Mouse (Mus musculus) CH12.LX (cell line): ENCODE data around the gene Tctn1. TPM values are rescaled to one million over a fixed set of nuclear protein-coding genes. Genes with fewer than 3 reads are reported as not detected.

Experiments
- DNase-seq: peaks from one replicate; pipeline ENCODE4 v3.0.0-alpha.2; 2013; ENCODE audit errors: extremely low read depth
- H3K27ac ChIP-seq: 2 replicates; pipeline ENCODE4 v1.5.1; 2012; ENCODE audit warnings: low read depth, mild to moderate bottlenecking, control low read depth, moderate library complexity; ENCODE audit not compliant: insufficient read depth
- H3K27me3 ChIP-seq: replicated peaks from 2 replicates; pipeline ENCODE3; 2012; ENCODE audit warnings: inconsistent platforms
- H3K36me3 ChIP-seq, 2 experiments: replicated peaks in 1 of 2; 2 replicates each; pipeline versions ENCODE3 to v1.6.1; 2012; ENCODE audit warnings: inconsistent platforms in 1 of 2, low read length in 1 of 2, mild to moderate bottlenecking in 1 of 2, mixed read lengths in 1 of 2, moderate library complexity in 1 of 2; ENCODE audit not compliant: control insufficient read depth in 1 of 2, insufficient read depth in 1 of 2
- H3K4me1 ChIP-seq, 2 experiments: 2 replicates each; pipeline ENCODE4 v1.6.1; 2012; ENCODE audit warnings: inconsistent platforms in 1 of 2, moderate library complexity in 1 of 2; ENCODE audit not compliant: insufficient read depth in 2 of 2, control insufficient read depth in 1 of 2
- H3K4me2 ChIP-seq: 2 replicates; pipeline ENCODE4 v1.6.1; 2012; ENCODE audit warnings: low read depth, mild to moderate bottlenecking, control low read depth; ENCODE audit not compliant: poor library complexity, insufficient read depth, severe bottlenecking
- H3K4me3 ChIP-seq, 3 experiments: fragments of 150-350 bp in 1 of 3; sonication (generic) in 1 of 3; replicated peaks in 1 of 3; 2 replicates each; pipeline versions ENCODE3 to v1.5.1; 2011 to 2012; ENCODE audit warnings: low read depth in 2 of 3, low read length in 2 of 3, mild to moderate bottlenecking in 2 of 3, moderate library complexity in 2 of 3, control low read depth in 1 of 3, improper control_type of control experiment in 1 of 3, inconsistent platforms in 1 of 3, mixed read lengths in 1 of 3; ENCODE audit not compliant: poor library complexity in 1 of 3
- H3K79me2 ChIP-seq: replicated peaks from 2 replicates; pipeline ENCODE4 v1.6.1; 2012; ENCODE audit warnings: mild to moderate bottlenecking, moderate library complexity; ENCODE audit not compliant: control insufficient read depth, poor library complexity, insufficient read depth, severe bottlenecking; ENCODE audit errors: extremely low read depth
- H3K9ac ChIP-seq: 2 replicates; pipeline ENCODE4 v1.6.1; 2012; ENCODE audit warnings: low read depth, mild to moderate bottlenecking, control low read depth, moderate library complexity; ENCODE audit not compliant: insufficient read depth
- H3K9me3 ChIP-seq: replicated peaks from 2 replicates; pipeline ENCODE3; 2012; ENCODE audit warnings: low read length, inconsistent platforms, mixed read lengths
- BHLHE40 ChIP-seq: IDR thresholded peaks from 2 replicates; pipeline ENCODE4 v1.6.1; 2011; ENCODE audit warnings: mild to moderate bottlenecking, low read depth, low read length, improper control_type of control experiment
- CHD1 ChIP-seq: IDR thresholded peaks from 2 replicates; pipeline ENCODE4 v1.6.1; 2012; ENCODE audit warnings: low read depth, low read length, improper control_type of control experiment, inconsistent platforms
- CHD2 ChIP-seq: IDR thresholded peaks from 2 replicates; pipeline ENCODE4 v1.6.1; 2011; ENCODE audit warnings: low read length, improper control_type of control experiment
- ELF1 ChIP-seq: IDR thresholded peaks from 2 replicates; pipeline ENCODE4 v1.6.1; 2014; ENCODE audit warnings: low read depth, mild to moderate bottlenecking, inconsistent platforms, low read length, improper control_type of control experiment
- EP300 ChIP-seq: IDR thresholded peaks from 2 replicates; pipeline ENCODE4 v1.6.1; 2011; ENCODE audit warnings: low read length, improper control_type of control experiment
- ETS1 ChIP-seq: conservative IDR thresholded peaks from 2 replicates; pipeline ENCODE4 v1.6.1; 2012; ENCODE audit warnings: low read depth, mild to moderate bottlenecking, inconsistent platforms, low read length, improper control_type of control experiment, moderate library complexity
- HCFC1 ChIP-seq: IDR thresholded peaks from 2 replicates; pipeline ENCODE4 v1.6.1; 2012; ENCODE audit warnings: low read depth, mild to moderate bottlenecking, inconsistent platforms, low read length, improper control_type of control experiment
- JUN ChIP-seq: IDR thresholded peaks from 2 replicates; pipeline ENCODE4 v1.6.1; 2011; ENCODE audit warnings: low read depth, mild to moderate bottlenecking, low read length, improper control_type of control experiment, moderate library complexity; ENCODE audit not compliant: insufficient read depth
- MAX ChIP-seq: IDR thresholded peaks from 2 replicates; pipeline ENCODE4 v1.6.1; 2011; ENCODE audit warnings: low read length, improper control_type of control experiment
- NELFE ChIP-seq: IDR thresholded peaks from 2 replicates; pipeline ENCODE4 v1.6.1; 2011; ENCODE audit warnings: low read depth, low read length, improper control_type of control experiment
- NRF1 ChIP-seq: IDR thresholded peaks from 2 replicates; pipeline ENCODE4 v1.6.1; 2014; ENCODE audit warnings: low read depth, mild to moderate bottlenecking, inconsistent platforms, low read length, improper control_type of control experiment, moderate library complexity
- PAX5 ChIP-seq: IDR thresholded peaks from 2 replicates; pipeline ENCODE4 v1.6.1; 2012; ENCODE audit warnings: low read length, inconsistent platforms, mixed read lengths
- POLR2A ChIP-seq: IDR thresholded peaks from 2 replicates; pipeline ENCODE4 v1.6.1; 2011; ENCODE audit warnings: low read depth, mild to moderate bottlenecking, improper control_type of control experiment, low read length
- TBP ChIP-seq: conservative IDR thresholded peaks from 2 replicates; pipeline ENCODE4 v1.6.1; 2011; ENCODE audit warnings: low read depth, low read length, improper control_type of control experiment
- TCF12 ChIP-seq: IDR thresholded peaks from 2 replicates; pipeline ENCODE4 v1.6.1; 2014; ENCODE audit warnings: low read depth, mild to moderate bottlenecking, inconsistent platforms, low read length, improper control_type of control experiment
- UBTF ChIP-seq: IDR thresholded peaks from 2 replicates; pipeline ENCODE4 v1.6.1; 2012; ENCODE audit warnings: low read depth, mild to moderate bottlenecking, inconsistent platforms, low read length, improper control_type of control experiment, moderate library complexity
- ZMIZ1 ChIP-seq: IDR thresholded peaks from 2 replicates; pipeline ENCODE4 v1.6.1; 2012; ENCODE audit warnings: low read depth, mild to moderate bottlenecking, inconsistent platforms, low read length, improper control_type of control experiment
- ZNF384 ChIP-seq: IDR thresholded peaks from 2 replicates; pipeline ENCODE4 v1.6.1; 2012; ENCODE audit warnings: low read depth, low read length, improper control_type of control experiment, inconsistent platforms
- dilution Hi-C: fragments of 300-500 bp; cut with MboI; formaldehyde crosslinking; loops from 2 replicates; pipeline ENCODE4 v1.14.3; 2020; ENCODE audit warnings: low sequenced_read_pairs; ENCODE audit not compliant: extremely low pct_unique_long_range_greater_than_20kb, extremely low pct_ligation_motif_present
- in situ Hi-C: fragments of 300-500 bp; cut with MboI; formaldehyde crosslinking; loops from 3 replicates; pipeline ENCODE4 v1.14.3; 2019; ENCODE audit warnings: low sequenced_read_pairs, low pct_ligation_motif_present, low pct_unique_long_range_greater_than_20kb, mixed read lengths
- polyA plus RNA-seq: library from polyadenylated mRNA; unstranded; fragments of >175 nt; gene quantifications from 2 replicates; pipeline ENCODE4 v1.2.1, GENCODE M21; 2012; ENCODE audit warnings: low read depth; ENCODE audit not compliant: insufficient read length
- total RNA-seq, 2 experiments: library from RNA; depleted of rRNA; stranded (reverse); fragments of 300-350 nt in 1 of 2; fragments of >200 nt in 1 of 2; gene quantifications; 2 replicates each; pipeline ENCODE4 v1.2.3; 2012 to 2014

Gene Tctn1
- total and polyA plus RNA-seq, 3 experiments: 2.9 to 8.8 (median 3.7) TPM

DNA sequence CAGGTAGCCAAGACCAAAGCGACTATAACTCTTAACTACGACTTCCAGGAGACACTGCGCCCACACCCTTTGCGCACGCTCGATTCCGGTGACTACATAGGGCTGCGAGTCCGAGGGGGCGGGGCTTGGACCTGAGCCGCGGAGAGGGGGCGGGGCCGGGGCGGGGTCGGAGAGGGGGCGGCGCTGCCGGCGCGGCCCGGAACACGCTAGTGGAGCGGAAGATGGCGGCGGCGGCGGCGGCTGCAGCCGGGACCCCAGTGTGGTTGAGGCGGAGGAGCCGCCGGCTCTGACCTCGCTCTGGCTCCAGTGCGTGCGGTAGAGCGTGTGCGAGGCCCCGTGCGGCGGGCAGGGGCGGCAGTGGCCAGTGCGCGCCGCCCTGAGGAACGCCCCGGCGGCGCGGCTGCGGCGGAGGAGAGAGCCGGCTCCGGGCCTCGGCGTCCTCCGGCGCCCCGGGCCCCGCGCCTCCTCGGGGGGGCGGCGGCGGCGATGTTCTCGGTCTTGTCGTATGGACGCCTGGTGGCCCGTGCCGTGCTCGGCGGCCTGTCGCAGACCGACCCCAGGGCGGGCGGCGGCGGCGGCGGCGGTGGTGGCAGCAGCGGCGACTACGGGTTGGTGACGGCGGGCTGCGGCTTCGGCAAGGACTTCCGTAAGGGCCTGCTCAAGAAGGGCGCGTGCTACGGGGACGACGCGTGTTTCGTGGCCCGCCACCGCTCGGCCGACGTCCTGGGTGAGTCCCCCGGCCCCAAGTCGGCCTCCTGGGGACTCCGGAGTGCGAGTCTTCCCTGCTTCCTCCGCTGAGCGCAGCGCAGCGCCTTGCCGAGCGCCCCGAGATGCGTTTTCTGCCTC is 20.1 kb upstream of the Tctn1 start, which contains the start of gene Pptc7:
TSS of gene Pptc7 (plus strand) at position 183 of the 846 bp plus-strand sequence.
- peak; percentile 94 for DNase-seq
- TF ChIP-seq ETS1 (no peak), JUN (no peak), BHLHE40 (peak; percentile 48), EP300 (no peak), TBP (peak; percentile 73), NRF1 (peak; percentile 82), MAX (0 out of 2 replicates have a peak, but pooled peaks have one; percentile 5), ELF1 (0 out of 2 replicates have a peak, but pooled peaks have one; percentile 39), ZMIZ1 (peak; percentile 80), POLR2A (peak; percentile 78), PAX5 (no peak), TCF12 (peak; percentile 49; the same call in 1 of the 2 replicates), HCFC1 (peak; percentile 78), CHD2 (no peak), NELFE (peak; percentile 66; the same call in 1 of the 2 replicates), UBTF (peak; percentile 62; the same call in 1 of the 2 replicates)
- H3K79me2 ChIP-seq: peaks cover 49% of the 10 kb centered on the region
- H3K27me3 ChIP-seq: no peaks in the 10 kb centered on the region
- H3K9me3 ChIP-seq: no peaks in the 10 kb centered on the region
- H3K4me3 ChIP-seq: peak within 1 kb of the TSS; percentile 87 to 96 (median 95)
- H3K4me1 ChIP-seq: peaks cover 17 to 40% of the 10 kb centered on the region in 2 experiments
- peak within 1 kb of the TSS; percentile 76 for H3K4me2 ChIP-seq
- peaks cover 0 to 23% of the 10 kb centered on the region in 2 experiments for H3K36me3 ChIP-seq
- dilution Hi-C loops: no loop called here
- peak within 1 kb of the TSS; percentile 5 for H3K27ac ChIP-seq
- peak within 1 kb of the TSS; percentile 80 for H3K9ac ChIP-seq
- in situ Hi-C loops: no loop called here

DNA sequence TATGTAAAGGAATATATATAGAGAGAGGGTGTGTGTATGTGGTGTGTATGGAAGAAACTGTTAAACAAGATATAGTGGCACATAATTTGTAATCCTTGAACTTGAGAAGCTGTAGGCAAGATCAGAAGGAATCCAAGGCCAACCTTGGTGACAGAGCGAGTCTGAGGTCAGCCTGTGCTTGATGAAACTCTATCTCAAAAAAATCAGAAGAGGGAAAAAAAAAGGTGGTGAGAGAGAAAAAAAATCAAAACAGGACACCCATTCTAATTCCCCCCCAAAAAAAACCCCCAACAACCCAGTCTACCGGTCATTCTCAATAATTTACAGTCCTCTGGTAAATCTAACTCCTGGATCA is 19.5 kb upstream of the Tctn1 start:
- Histone ChIP-seq H3K4me1 (peaks cover 14 to 37% of the 10 kb centered on the region in 2 experiments), H3K4me2 (peak overlapping the region; percentile 32), H3K27ac (no peak overlapping the region), H3K27me3 (no peaks in the 10 kb centered on the region), H3K4me3 (peak overlapping the region in 2 of 3 experiments; percentile 23 to 95), H3K36me3 (peaks cover 0 to 18% of the 10 kb centered on the region in 2 experiments), H3K9ac (peak overlapping the region; percentile 48; the same call in 1 of the 2 replicates), H3K79me2 (peaks cover 43% of the 10 kb centered on the region), H3K9me3 (no peaks in the 10 kb centered on the region)
- TF ChIP-seq CHD1 (no peak), ZMIZ1 (no peak), ZNF384 (peak; percentile 49; the same call in 1 of the 2 replicates)
- dilution Hi-C loops (no loop called here), in situ Hi-C loops (no loop called here)
- DNase-seq: no peak
